Mouse (Mus musculus) CH12.LX (cell line): ENCODE results near the gene Ppm1b. TPM values are rescaled to one million over a fixed set of nuclear protein-coding genes. Genes with fewer than 3 reads are reported as not detected.

ENCODE experiments used
- DNase-seq: peaks from one replicate; pipeline ENCODE4 v3.0.0-alpha.2; 2013; ENCODE audit errors: extremely low read depth
- H3K27ac ChIP-seq: 2 replicates; pipeline ENCODE4 v1.5.1; 2012; ENCODE audit warnings: low read depth, mild to moderate bottlenecking, control low read depth, moderate library complexity; ENCODE audit not compliant: insufficient read depth
- H3K27me3 ChIP-seq: replicated peaks from 2 replicates; pipeline ENCODE3; 2012; ENCODE audit warnings: inconsistent platforms
- H3K36me3 ChIP-seq, 2 experiments: replicated peaks in 1 of 2; 2 replicates each; pipeline versions ENCODE3 to v1.6.1; 2012; ENCODE audit warnings: inconsistent platforms in 1 of 2, low read length in 1 of 2, mild to moderate bottlenecking in 1 of 2, mixed read lengths in 1 of 2, moderate library complexity in 1 of 2; ENCODE audit not compliant: control insufficient read depth in 1 of 2, insufficient read depth in 1 of 2
- H3K4me1 ChIP-seq, 2 experiments: 2 replicates each; pipeline ENCODE4 v1.6.1; 2012; ENCODE audit warnings: inconsistent platforms in 1 of 2, moderate library complexity in 1 of 2; ENCODE audit not compliant: insufficient read depth in 2 of 2, control insufficient read depth in 1 of 2
- H3K4me2 ChIP-seq: 2 replicates; pipeline ENCODE4 v1.6.1; 2012; ENCODE audit warnings: low read depth, mild to moderate bottlenecking, control low read depth; ENCODE audit not compliant: poor library complexity, insufficient read depth, severe bottlenecking
- H3K4me3 ChIP-seq, 3 experiments: fragments of 150-350 bp in 1 of 3; sonication (generic) in 1 of 3; replicated peaks in 1 of 3; 2 replicates each; pipeline versions ENCODE3 to v1.5.1; 2011 to 2012; ENCODE audit warnings: low read depth in 2 of 3, low read length in 2 of 3, mild to moderate bottlenecking in 2 of 3, moderate library complexity in 2 of 3, control low read depth in 1 of 3, improper control_type of control experiment in 1 of 3, inconsistent platforms in 1 of 3, mixed read lengths in 1 of 3; ENCODE audit not compliant: poor library complexity in 1 of 3
- H3K79me2 ChIP-seq: replicated peaks from 2 replicates; pipeline ENCODE4 v1.6.1; 2012; ENCODE audit warnings: mild to moderate bottlenecking, moderate library complexity; ENCODE audit not compliant: control insufficient read depth, poor library complexity, insufficient read depth, severe bottlenecking; ENCODE audit errors: extremely low read depth
- H3K9ac ChIP-seq: 2 replicates; pipeline ENCODE4 v1.6.1; 2012; ENCODE audit warnings: low read depth, mild to moderate bottlenecking, control low read depth, moderate library complexity; ENCODE audit not compliant: insufficient read depth
- H3K9me3 ChIP-seq: replicated peaks from 2 replicates; pipeline ENCODE3; 2012; ENCODE audit warnings: low read length, inconsistent platforms, mixed read lengths
- BHLHE40 ChIP-seq: IDR thresholded peaks from 2 replicates; pipeline ENCODE4 v1.6.1; 2011; ENCODE audit warnings: mild to moderate bottlenecking, low read depth, low read length, improper control_type of control experiment
- CHD1 ChIP-seq: IDR thresholded peaks from 2 replicates; pipeline ENCODE4 v1.6.1; 2012; ENCODE audit warnings: low read depth, low read length, improper control_type of control experiment, inconsistent platforms
- ELF1 ChIP-seq: IDR thresholded peaks from 2 replicates; pipeline ENCODE4 v1.6.1; 2014; ENCODE audit warnings: low read depth, mild to moderate bottlenecking, inconsistent platforms, low read length, improper control_type of control experiment
- GABPA ChIP-seq: IDR thresholded peaks from 2 replicates; pipeline ENCODE4 v1.6.1; 2012; ENCODE audit warnings: low read depth, low read length, improper control_type of control experiment, inconsistent platforms; ENCODE audit not compliant: insufficient replicate concordance
- HCFC1 ChIP-seq: IDR thresholded peaks from 2 replicates; pipeline ENCODE4 v1.6.1; 2012; ENCODE audit warnings: low read depth, mild to moderate bottlenecking, inconsistent platforms, low read length, improper control_type of control experiment
- IRF4 ChIP-seq: IDR thresholded peaks from 2 replicates; pipeline ENCODE4 v1.6.1; 2014; ENCODE audit warnings: low read depth, mild to moderate bottlenecking, inconsistent platforms, low read length, improper control_type of control experiment
- MAZ ChIP-seq: IDR thresholded peaks from 2 replicates; pipeline ENCODE4 v1.6.1; 2012; ENCODE audit warnings: low read depth, mild to moderate bottlenecking, inconsistent platforms, low read length, improper control_type of control experiment, moderate library complexity
- MEF2A ChIP-seq: IDR thresholded peaks from 2 replicates; pipeline ENCODE4 v1.6.1; 2014; ENCODE audit warnings: low read depth, mild to moderate bottlenecking, inconsistent platforms, low read length, improper control_type of control experiment, borderline replicate concordance
- MXI1 ChIP-seq: IDR thresholded peaks from 2 replicates; pipeline ENCODE4 v1.6.1; 2011; ENCODE audit warnings: mild to moderate bottlenecking, low read depth, low read length, improper control_type of control experiment
- MYC ChIP-seq: IDR thresholded peaks from 2 replicates; pipeline ENCODE4 v1.6.1; 2011; ENCODE audit warnings: low read depth, mild to moderate bottlenecking, improper control_type of control experiment, low read length
- NELFE ChIP-seq: IDR thresholded peaks from 2 replicates; pipeline ENCODE4 v1.6.1; 2011; ENCODE audit warnings: low read depth, low read length, improper control_type of control experiment
- NRF1 ChIP-seq: IDR thresholded peaks from 2 replicates; pipeline ENCODE4 v1.6.1; 2014; ENCODE audit warnings: low read depth, mild to moderate bottlenecking, inconsistent platforms, low read length, improper control_type of control experiment, moderate library complexity
- POLR2A ChIP-seq: IDR thresholded peaks from 2 replicates; pipeline ENCODE4 v1.6.1; 2011; ENCODE audit warnings: low read depth, mild to moderate bottlenecking, improper control_type of control experiment, low read length
- POLR2AphosphoS2 ChIP-seq: IDR thresholded peaks from 2 replicates; pipeline ENCODE4 v1.6.1; 2011; ENCODE audit warnings: low read depth, low read length, improper control_type of control experiment
- RAD21 ChIP-seq: IDR thresholded peaks from 2 replicates; pipeline ENCODE4 v1.6.1; 2011; ENCODE audit warnings: low read depth, mild to moderate bottlenecking, low read length, improper control_type of control experiment, moderate library complexity
- RCOR1 ChIP-seq: conservative IDR thresholded peaks from 2 replicates; pipeline ENCODE4 v1.6.1; 2012; ENCODE audit warnings: low read depth, mild to moderate bottlenecking, inconsistent platforms, low read length, improper control_type of control experiment
- TBP ChIP-seq: conservative IDR thresholded peaks from 2 replicates; pipeline ENCODE4 v1.6.1; 2011; ENCODE audit warnings: low read depth, low read length, improper control_type of control experiment
- UBTF ChIP-seq: IDR thresholded peaks from 2 replicates; pipeline ENCODE4 v1.6.1; 2012; ENCODE audit warnings: low read depth, mild to moderate bottlenecking, inconsistent platforms, low read length, improper control_type of control experiment, moderate library complexity
- ZMIZ1 ChIP-seq: IDR thresholded peaks from 2 replicates; pipeline ENCODE4 v1.6.1; 2012; ENCODE audit warnings: low read depth, mild to moderate bottlenecking, inconsistent platforms, low read length, improper control_type of control experiment
- ZNF384 ChIP-seq: IDR thresholded peaks from 2 replicates; pipeline ENCODE4 v1.6.1; 2012; ENCODE audit warnings: low read depth, low read length, improper control_type of control experiment, inconsistent platforms
- dilution Hi-C: fragments of 300-500 bp; cut with MboI; formaldehyde crosslinking; loops from 2 replicates; pipeline ENCODE4 v1.14.3; 2020; ENCODE audit warnings: low sequenced_read_pairs; ENCODE audit not compliant: extremely low pct_unique_long_range_greater_than_20kb, extremely low pct_ligation_motif_present
- in situ Hi-C: fragments of 300-500 bp; cut with MboI; formaldehyde crosslinking; loops from 3 replicates; pipeline ENCODE4 v1.14.3; 2019; ENCODE audit warnings: low sequenced_read_pairs, low pct_ligation_motif_present, low pct_unique_long_range_greater_than_20kb, mixed read lengths
- polyA plus RNA-seq: library from polyadenylated mRNA; unstranded; fragments of >175 nt; gene quantifications from 2 replicates; pipeline ENCODE4 v1.2.1, GENCODE M21; 2012; ENCODE audit warnings: low read depth; ENCODE audit not compliant: insufficient read length
- total RNA-seq, 2 experiments: library from RNA; depleted of rRNA; stranded (reverse); fragments of 300-350 nt in 1 of 2; fragments of >200 nt in 1 of 2; gene quantifications; 2 replicates each; pipeline ENCODE4 v1.2.3; 2012 to 2014

The Ppm1b gene
- total and polyA plus RNA-seq, 3 experiments = 37.7 to 49.6 (median 39.5) TPM

- peak overlapping the region; percentile 58 for H3K27ac ChIP-seq
- H3K4me1 ChIP-seq = peaks cover 15 to 43% of the 10 kb centered on the region in 2 experiments
- dilution Hi-C loops = no loop called here
- H3K4me3 ChIP-seq = no peak overlapping the region
- H3K4me2 ChIP-seq = peak overlapping the region; percentile 62; the same call in 1 of the 2 replicates
- DNase-seq = no peak
- H3K27me3 ChIP-seq = no peaks in the 10 kb centered on the region
- no peaks in the 10 kb centered on the region for H3K9me3 ChIP-seq
- H3K36me3 ChIP-seq = peaks cover 0 to 27% of the 10 kb centered on the region in 2 experiments
- H3K9ac ChIP-seq = no peak overlapping the region
- TF ChIP-seq IRF4 (no peak), BHLHE40 (peak; percentile 63), RCOR1 (no peak), NRF1 (no peak), POLR2AphosphoS2 (no peak), MEF2A (peak; percentile 62; the same call in 1 of the 2 replicates), MYC (no peak), ZMIZ1 (no peak), MAZ (no peak)
- TF ChIP-seq, all 38 proteins: peak for 2
- no peaks in the 10 kb centered on the region for H3K79me2 ChIP-seq
- in situ Hi-C loops = no loop called here
These were observed 58.1 kb downstream of the Ppm1b start for GRCm38 (mm10) chr17:85014632-85015031.

GRCm38 (mm10) chr17:85018344-85018743 is 61.8 kb downstream of the Ppm1b start:
- H3K4me1 ChIP-seq = peaks cover 20 to 45% of the 10 kb centered on the region in 2 experiments
- H3K9ac ChIP-seq = no peak overlapping the region
- H3K79me2 ChIP-seq = no peaks in the 10 kb centered on the region
- H3K36me3 ChIP-seq = peaks cover 0 to 7% of the 10 kb centered on the region in 2 experiments
- H3K9me3 ChIP-seq = no peaks in the 10 kb centered on the region
- H3K27me3 ChIP-seq = no peaks in the 10 kb centered on the region
- in situ Hi-C loops = no loop called here
- no peak overlapping the region; the same call in 1 of the 2 replicates for H3K4me2 ChIP-seq
- no peak overlapping the region for H3K4me3 ChIP-seq
- TF ChIP-seq HCFC1 (no peak), ZNF384 (no peak), POLR2A (no peak), RAD21 (no peak), MAZ (no peak), GABPA (no peak), ELF1 (no peak), CHD1 (no peak), NELFE (no peak), BHLHE40 (no peak), UBTF (no peak), MXI1 (no peak), TBP (no peak)
- no peak for DNase-seq
- dilution Hi-C loops = no loop called here
- H3K27ac ChIP-seq = peak overlapping the region; percentile 31; the same call in 1 of the 2 replicates
